Mouse (Mus musculus) bone marrow macrophage, adult 2 months (primary cell): ENCODE measurements around the gene Fbxo42. TPM values are rescaled to one million over a fixed set of nuclear protein-coding genes. Genes with fewer than 3 reads are reported as not detected.

ENCODE experiments used
- H3K27ac ChIP-seq: 2 replicates; pipeline ENCODE4 v1.5.1; 2012; ENCODE audit warnings: low read depth, low read length; ENCODE audit not compliant: insufficient read depth
- H3K4me1 ChIP-seq: 2 replicates; pipeline ENCODE4 v1.6.1; 2012; ENCODE audit warnings: low read length; ENCODE audit not compliant: control insufficient read depth, insufficient read depth
- H3K4me3 ChIP-seq: 2 replicates; pipeline ENCODE4 v1.5.1; 2012; ENCODE audit warnings: mild to moderate bottlenecking, low read length, moderate library complexity; ENCODE audit not compliant: insufficient read depth
- CTCF ChIP-seq: IDR thresholded peaks from 2 replicates; pipeline ENCODE4 v1.5.1; 2012; ENCODE audit warnings: low read depth, mild to moderate bottlenecking, low read length, moderate library complexity
- POLR2A ChIP-seq: IDR thresholded peaks from 2 replicates; pipeline ENCODE4 v1.6.1; 2012; ENCODE audit warnings: mild to moderate bottlenecking, low read depth, low read length, borderline replicate concordance
- polyA plus RNA-seq: library from polyadenylated mRNA; stranded (reverse); fragments of >200 nt; gene quantifications from 2 replicates; pipeline ENCODE4 v1.2.4, GENCODE M21; 2012; ENCODE audit not compliant: missing spikeins, insufficient read depth, insufficient read length

Gene Fbxo42
- polyA plus RNA-seq, 1 experiment: 28.2 TPM

GRCm38 (mm10) chr4:141233196-141233595 lies 85.5 kb downstream of the Fbxo42 start:
- no peak overlapping the region for H3K4me3 ChIP-seq
- no peaks in the 10 kb centered on the region for H3K4me1 ChIP-seq
- H3K27ac ChIP-seq: no peak overlapping the region
- TF ChIP-seq CTCF: no peak
- no peak for TF ChIP-seq POLR2A

- H3K4me3 ChIP-seq: no peak overlapping the region
- TF ChIP-seq POLR2A: no peak
- no peak for TF ChIP-seq CTCF
- peaks cover 8% of the 10 kb centered on the region for H3K4me1 ChIP-seq
- no peak overlapping the region for H3K27ac ChIP-seq
These were observed 87.9 kb downstream of the Fbxo42 start for GRCm38 (mm10) chr4:141235537-141236111.

DNA sequence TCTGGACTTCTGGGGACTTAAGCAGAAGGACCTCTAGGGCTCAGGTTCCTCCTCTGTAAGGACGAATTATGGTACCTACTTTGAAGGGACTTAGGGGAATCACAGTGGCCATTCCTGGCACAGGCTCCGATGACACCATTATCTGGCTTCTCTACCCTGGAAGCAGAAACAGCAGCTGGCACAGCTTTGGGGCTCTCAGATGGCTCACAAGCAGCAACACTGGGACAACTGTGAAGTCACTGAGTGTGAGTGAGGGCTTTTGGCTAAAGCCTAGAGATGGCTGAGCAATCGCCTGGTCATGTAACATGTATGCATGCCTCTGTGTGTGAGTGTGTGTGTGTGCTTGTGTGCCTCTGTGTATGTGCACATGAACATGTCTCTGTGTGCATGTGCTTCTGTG lies 89.1 kb downstream of the Fbxo42 start:
- H3K4me1 ChIP-seq: peaks cover 8% of the 10 kb centered on the region
- H3K4me3 ChIP-seq: no peak overlapping the region
- H3K27ac ChIP-seq: no peak overlapping the region
- TF ChIP-seq CTCF (no peak), POLR2A (no peak)

GRCm38 (mm10) chr4:141238492-141239387 lies 91.0 kb downstream of the Fbxo42 start:
- TF ChIP-seq POLR2A: no peak
- no peak for TF ChIP-seq CTCF
- no peak overlapping the region for H3K27ac ChIP-seq
- peak overlapping the region; percentile 51 for H3K4me3 ChIP-seq
- peaks cover 8% of the 10 kb centered on the region for H3K4me1 ChIP-seq

DNA sequence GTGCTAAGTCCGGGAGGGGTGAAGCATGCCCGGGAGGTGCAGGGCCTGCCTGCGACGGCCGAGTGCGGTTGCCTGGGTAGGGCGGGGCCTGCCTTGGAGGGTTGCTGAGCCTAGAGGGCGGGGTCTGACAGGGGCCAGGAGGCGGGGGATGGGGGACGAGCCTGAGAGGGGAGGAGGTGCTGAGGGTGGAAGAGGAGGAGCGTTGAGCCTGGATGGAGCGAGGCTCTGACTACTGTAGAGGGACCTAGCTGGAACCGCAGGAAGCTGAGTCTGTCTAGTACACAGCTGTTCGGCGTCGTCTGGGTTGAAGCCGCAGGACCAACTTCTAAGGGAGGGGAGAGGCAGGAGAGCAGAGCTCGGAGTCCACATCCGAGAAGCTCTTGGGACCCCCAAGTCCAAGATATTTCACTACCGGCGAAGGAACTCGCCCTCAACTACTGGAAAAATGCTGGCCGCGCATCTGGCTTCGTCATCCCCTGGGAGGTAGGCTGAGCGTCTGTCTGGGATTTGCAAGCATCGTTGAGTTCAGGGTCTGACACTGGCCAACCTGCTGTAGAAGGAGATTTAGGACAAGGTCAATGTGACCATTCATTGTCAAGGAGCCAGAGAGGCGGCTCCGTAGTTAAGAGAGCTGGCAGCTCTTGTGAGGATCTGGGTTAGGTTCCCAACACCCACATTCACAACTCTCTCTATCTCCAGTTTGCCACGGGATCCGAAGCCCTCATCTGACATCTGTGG lies 91.8 kb downstream of the Fbxo42 start, which contains the start of gene Arhgef19:
Gene Arhgef19 (plus strand): TSS at position 112 of the 738 bp plus-strand sequence.
- TF ChIP-seq CTCF (no peak), POLR2A (no peak)
- Histone ChIP-seq H3K4me1 (peaks cover 8% of the 10 kb centered on the region), H3K27ac (no peak within 1 kb of the TSS), H3K4me3 (peak within 1 kb of the TSS; percentile 51)

DNA sequence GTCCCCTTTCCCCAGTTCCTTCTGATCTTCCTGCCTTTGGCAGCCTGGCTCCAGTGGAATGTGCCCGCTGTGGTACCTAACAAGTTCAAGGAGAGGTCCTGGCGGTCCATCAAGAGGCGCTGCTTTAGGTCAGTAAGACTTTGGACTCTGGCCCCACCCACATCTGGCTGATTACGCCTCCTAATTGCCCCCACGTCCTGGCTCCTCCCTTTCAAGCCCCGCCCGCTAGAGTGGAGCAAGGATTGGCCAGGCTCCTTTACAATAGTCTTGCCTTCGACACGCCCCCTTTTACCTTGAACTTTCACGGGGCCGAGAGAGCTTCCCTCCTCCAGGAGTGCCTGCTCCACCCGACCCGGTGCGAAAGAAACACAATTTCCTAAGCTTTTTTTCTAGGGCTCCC lies 92.9 kb downstream of the Fbxo42 start:
- TF ChIP-seq CTCF (no peak), POLR2A (no peak)
- Histone ChIP-seq H3K4me1 (peaks cover 8% of the 10 kb centered on the region), H3K27ac (no peak overlapping the region), H3K4me3 (no peak overlapping the region)

- Histone ChIP-seq H3K4me1 (peaks cover 11% of the 10 kb centered on the region), H3K27ac (no peak overlapping the region), H3K4me3 (no peak overlapping the region)
- TF ChIP-seq CTCF: no peak
- TF ChIP-seq POLR2A: no peak
These were observed 94.1 kb downstream of the Fbxo42 start for GRCm38 (mm10) chr4:141241861-141242260.

DNA sequence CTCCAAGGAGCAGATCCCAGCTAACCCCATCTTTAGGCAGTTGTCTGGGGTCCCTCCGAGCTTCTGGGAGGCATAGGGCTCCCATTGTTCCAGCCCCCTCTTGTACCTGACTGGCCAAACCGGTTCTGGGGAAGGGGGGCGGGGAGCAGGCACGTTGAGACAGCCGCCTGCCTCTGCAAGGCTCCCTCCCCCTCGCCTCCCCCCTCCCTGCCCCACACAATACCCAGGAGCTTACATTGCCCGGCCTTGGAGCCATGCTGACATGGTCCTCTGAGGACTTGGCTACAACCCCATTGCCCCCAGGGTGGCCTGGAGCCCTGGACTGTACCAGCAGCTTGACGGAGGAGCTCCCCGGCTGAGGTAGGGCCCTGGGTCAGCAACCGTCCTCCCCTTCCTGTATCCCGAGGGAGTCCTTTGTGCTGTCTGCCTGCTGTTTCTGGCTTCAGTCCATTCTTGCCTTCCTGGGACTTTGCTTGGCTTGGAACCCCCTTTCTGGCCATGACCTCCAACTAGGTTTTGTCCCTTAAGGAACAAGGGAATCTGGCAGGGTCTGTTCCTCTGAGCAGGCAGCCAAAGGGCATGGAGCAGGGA lies 95.0 kb downstream of the Fbxo42 start:
- Histone ChIP-seq H3K4me3 (no peak overlapping the region), H3K27ac (no peak overlapping the region), H3K4me1 (peaks cover 11% of the 10 kb centered on the region)
- TF ChIP-seq CTCF (no peak), POLR2A (no peak)

DNA sequence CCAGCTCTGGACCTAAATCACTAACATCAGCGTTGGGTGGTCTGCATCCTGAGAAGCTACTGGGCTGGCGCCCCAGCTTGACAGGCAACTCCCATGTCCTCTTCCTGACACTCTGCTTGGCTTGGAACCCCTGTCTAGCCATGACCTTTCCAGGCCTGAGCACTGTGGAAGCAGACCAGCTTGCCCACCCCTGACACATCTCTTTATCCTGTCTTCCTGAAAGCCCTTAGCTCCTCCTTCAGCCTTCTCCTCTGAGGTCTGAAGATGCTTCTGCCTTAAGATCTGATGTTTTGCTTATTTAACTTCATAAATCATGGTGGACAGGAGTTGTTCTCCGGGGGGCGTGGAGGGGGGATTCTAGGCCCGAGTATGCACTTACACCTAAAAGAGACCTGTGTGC lies 95.9 kb downstream of the Fbxo42 start:
- TF ChIP-seq POLR2A: no peak
- no peak for TF ChIP-seq CTCF
- H3K27ac ChIP-seq: no peak overlapping the region
- H3K4me1 ChIP-seq: peaks cover 11% of the 10 kb centered on the region
- H3K4me3 ChIP-seq: no peak overlapping the region

- TF ChIP-seq CTCF: no peak
- Histone ChIP-seq H3K27ac (no peak overlapping the region), H3K4me1 (peaks cover 8% of the 10 kb centered on the region; the same call in 1 of the 2 replicates), H3K4me3 (no peak overlapping the region)
These were observed 96.7 kb downstream of the Fbxo42 start for GRCm38 (mm10) chr4:141244401-141244800.
